Mouse (Mus musculus) ES-E14 (cell line): ENCODE data around the gene 1810049J17Rik. TPM values are rescaled to one million over a fixed set of nuclear protein-coding genes. Genes with fewer than 3 reads are reported as not detected.

Experiments
- DNase-seq: peaks from one replicate; pipeline ENCODE4 v3.0.0-alpha.2; 2013; ENCODE audit warnings: low read depth, low spot score
- H3K27ac ChIP-seq: 2 replicates; pipeline ENCODE4 v1.5.1; 2012; ENCODE audit warnings: low read depth, mild to moderate bottlenecking, low read length, moderate library complexity, mixed read lengths; ENCODE audit not compliant: poor library complexity, insufficient read depth, severe bottlenecking
- H3K36me3 ChIP-seq: 2 replicates; pipeline ENCODE4 v1.6.1; 2012; ENCODE audit warnings: mild to moderate bottlenecking, low read length, moderate library complexity, mixed read lengths; ENCODE audit not compliant: control insufficient read depth, poor library complexity, insufficient read depth, severe bottlenecking
- H3K4me1 ChIP-seq, 2 experiments: fragments of 150-350 bp in 1 of 2; sonication (generic) in 1 of 2; 2 replicates each; pipeline ENCODE4 v1.6.1; 2012; ENCODE audit warnings: low read length in 2 of 2, mild to moderate bottlenecking in 1 of 2, mixed read lengths in 1 of 2; ENCODE audit not compliant: control insufficient read depth in 2 of 2, insufficient read depth in 2 of 2, poor library complexity in 1 of 2
- H3K4me3 ChIP-seq, 2 experiments: fragments of 150-350 bp in 1 of 2; sonication (generic) in 1 of 2; 2 replicates each; pipeline ENCODE4 v1.5.1; 2012; ENCODE audit warnings: low read length in 2 of 2, low read depth in 1 of 2, mild to moderate bottlenecking in 1 of 2, mixed read lengths in 1 of 2; ENCODE audit not compliant: insufficient read depth in 1 of 2, poor library complexity in 1 of 2, severe bottlenecking in 1 of 2
- H3K9ac ChIP-seq: 2 replicates; pipeline ENCODE4 v1.6.1; 2012; ENCODE audit warnings: low read depth, mild to moderate bottlenecking, low read length, mixed read lengths; ENCODE audit not compliant: poor library complexity, insufficient read depth, severe bottlenecking
- H3K9me3 ChIP-seq: fragments of 150-350 bp; sonication (generic); 2 replicates; pipeline ENCODE4 v1.6.1; 2012; ENCODE audit warnings: low read depth, mild to moderate bottlenecking, low read length; ENCODE audit not compliant: control insufficient read depth, insufficient read depth
- CHD2 ChIP-seq: IDR thresholded peaks from 2 replicates; pipeline ENCODE4 v1.6.1; 2014; ENCODE audit warnings: mild to moderate bottlenecking, low read depth, low read length, inconsistent platforms
- HCFC1 ChIP-seq: IDR thresholded peaks from 2 replicates; pipeline ENCODE4 v1.6.1; 2012; ENCODE audit warnings: low read length, inconsistent platforms, borderline replicate concordance; ENCODE audit not compliant: insufficient read depth
- MAFK ChIP-seq: IDR thresholded peaks from 2 replicates; pipeline ENCODE4 v1.6.1; 2014; ENCODE audit warnings: mild to moderate bottlenecking, low read depth, low read length, inconsistent platforms; ENCODE audit not compliant: insufficient read depth
- ZC3H11A ChIP-seq: IDR thresholded peaks from 2 replicates; pipeline ENCODE4 v1.6.1; 2012; ENCODE audit warnings: low read depth, mild to moderate bottlenecking, inconsistent platforms, low read length, borderline replicate concordance
- ZNF384 ChIP-seq: IDR thresholded peaks from 2 replicates; pipeline ENCODE4 v1.6.1; 2012; ENCODE audit warnings: low read depth, low read length, inconsistent platforms
- in situ Hi-C, 2 experiments: fragments of 600-800 bp; cut with MboI; formaldehyde crosslinking; loops; one replicate each; pipeline ENCODE4 v1.15.1; 2025; ENCODE audit warnings: low sequenced_read_pairs in 2 of 2, inconsistent platforms in 1 of 2; ENCODE audit not compliant: unreplicated experiment in 2 of 2
- total RNA-seq: library from RNA; depleted of rRNA; stranded (reverse); fragments of 300-350 nt; gene quantifications from 2 replicates; pipeline ENCODE4 v1.2.3, GENCODE M21; 2012

The 1810049J17Rik gene
- total RNA-seq, 1 experiment = 9.6 TPM

- H3K4me1 ChIP-seq = peaks cover 0 to 2% of the 10 kb centered on the region in 2 experiments; a peak in 1 of 4 replicates
- no peak for TF ChIP-seq ZNF384
- no peak for TF ChIP-seq MAFK
- TF ChIP-seq ZC3H11A = no peak
- TF ChIP-seq HCFC1 = no peak
- H3K4me3 ChIP-seq = no peak overlapping the region
- H3K9ac ChIP-seq = no peak overlapping the region
- in situ Hi-C loops = loop anchor here in 1 of 2 experiments (10.0 kb wide), 1 partner anchor 429 kb away; no protein-coding TSS in a partner anchor
- H3K27ac ChIP-seq = no peak overlapping the region
- H3K9me3 ChIP-seq = no peaks in the 10 kb centered on the region
- no peak for DNase-seq
- H3K36me3 ChIP-seq = no peaks in the 10 kb centered on the region
Measured at GRCm38 (mm10) chr15:12365416-12366071, 43.8 kb upstream of the 1810049J17Rik start.

GRCm38 (mm10) chr15:12364096-12364495, 42.4 kb upstream of the 1810049J17Rik start:
- in situ Hi-C loops = loop anchor here in 1 of 2 experiments (10.0 kb wide), 1 partner anchor 431 kb away; no protein-coding TSS in a partner anchor
- Histone ChIP-seq H3K4me1 (peaks cover 0 to 2% of the 10 kb centered on the region in 2 experiments; a peak in 1 of 4 replicates), H3K9ac (no peak overlapping the region), H3K4me3 (no peak overlapping the region), H3K9me3 (no peaks in the 10 kb centered on the region), H3K27ac (no peak overlapping the region), H3K36me3 (no peaks in the 10 kb centered on the region)
- no peak for DNase-seq
- TF ChIP-seq HCFC1 (no peak), CHD2 (no peak), ZNF384 (no peak), ZC3H11A (no peak), MAFK (no peak)

GRCm38 (mm10) chr15:12362701-12363040, 41.0 kb upstream of the 1810049J17Rik start:
- TF ChIP-seq ZNF384 (no peak), HCFC1 (no peak), ZC3H11A (no peak), CHD2 (no peak), MAFK (no peak)
- DNase-seq = no peak
- Histone ChIP-seq H3K27ac (no peak overlapping the region), H3K9ac (no peak overlapping the region), H3K4me1 (0 out of 4 replicates have a peak, but pooled peaks cover 0 to 2% of the 10 kb centered on the region in 2 experiments), H3K9me3 (no peaks in the 10 kb centered on the region), H3K4me3 (no peak overlapping the region), H3K36me3 (no peaks in the 10 kb centered on the region)
- in situ Hi-C loops = loop anchor here in 1 of 2 experiments (10.0 kb wide), 1 partner anchor 432 kb away; no protein-coding TSS in a partner anchor

- H3K36me3 ChIP-seq = no peaks in the 10 kb centered on the region
- no peaks in the 10 kb centered on the region for H3K4me1 ChIP-seq
- no peaks in the 10 kb centered on the region for H3K9me3 ChIP-seq
- H3K9ac ChIP-seq = no peak overlapping the region
- in situ Hi-C loops = loop anchor here in 1 of 2 experiments (10.0 kb wide), 1 partner anchor 433 kb away; no protein-coding TSS in a partner anchor
- H3K4me3 ChIP-seq = no peak overlapping the region
- no peak for DNase-seq
- no peak overlapping the region for H3K27ac ChIP-seq
- TF ChIP-seq ZNF384 = no peak
- no peak for TF ChIP-seq CHD2
- TF ChIP-seq HCFC1 = no peak
- no peak for TF ChIP-seq ZC3H11A
- TF ChIP-seq MAFK = no peak
Measured at GRCm38 (mm10) chr15:12362001-12362700, 40.5 kb upstream of the 1810049J17Rik start.
